Comparison of ENCODE assay signal across 7 mouse cellular contexts in genomic region chr5:73254660-73255059, GRCm38 (mm10). TPM values are rescaled to one million over a fixed set of nuclear protein-coding genes. Genes with fewer than 3 reads are reported as not detected.
DNase-seq lines count a peak whose midpoint lies in the region; ATAC-seq and TF ChIP-seq lines count a peak whose summit lies in the region.

No protein-coding gene starts in this region.

- TF ChIP-seq CTCF in spleen, adult 2 months (IDR thresholded peaks at IDR 0.05; ENCODE audit: extremely low read depth, insufficient read depth, insufficient read length, insufficient replicate concordance): no peak
- no peak for TF ChIP-seq CTCF in intestine, postnatal 0 days (IDR thresholded peaks at IDR 0.05; ENCODE audit: low read depth)

- no peaks in the 10 kb centered on the region for H3K9me3 ChIP-seq in embryonic facial prominence, embryonic 11.5 days (replicated peaks; ENCODE audit: control insufficient read depth, low read length)
- H3K9me3 ChIP-seq in intestine, postnatal 0 days (ENCODE audit: control insufficient read depth): no peaks in the 10 kb centered on the region
- no peaks in the 10 kb centered on the region for H3K9me3 ChIP-seq in midbrain, embryonic 16.5 days (replicated peaks; ENCODE audit: control insufficient read depth, low read length, poor library complexity, severe bottlenecking)

- ATAC-seq in embryonic facial prominence, embryonic 11.5 days (replicated peaks; ENCODE audit: insufficient number of reproducible peaks, low FRiP score, low TSS enrichment, low read depth): no peak
- ATAC-seq in intestine, postnatal 0 days: no peak
- ATAC-seq in midbrain, embryonic 16.5 days: no peak

- H3K27me3 ChIP-seq in spleen, adult 2 months (ENCODE audit: control insufficient read depth, insufficient read depth, low read length): no peaks in the 10 kb centered on the region
- no peaks in the 10 kb centered on the region for H3K27me3 ChIP-seq in embryonic facial prominence, embryonic 11.5 days (ENCODE audit: control insufficient read depth, insufficient read depth, low read length)
- no peaks in the 10 kb centered on the region for H3K27me3 ChIP-seq in intestine, postnatal 0 days (replicated peaks; ENCODE audit: control insufficient read depth, insufficient read depth, low read length)
- H3K27me3 ChIP-seq in midbrain, embryonic 16.5 days (ENCODE audit: control insufficient read depth, insufficient read depth, low read depth, low read length): no peaks in the 10 kb centered on the region

- H3K4me1 ChIP-seq in spleen, adult 2 months (ENCODE audit: control insufficient read depth, insufficient read depth, insufficient read length): peaks cover 4% of the 10 kb centered on the region
- H3K4me1 ChIP-seq in embryonic facial prominence, embryonic 11.5 days (ENCODE audit: control insufficient read depth, insufficient read depth, low read length): no peaks in the 10 kb centered on the region
- H3K4me1 ChIP-seq in intestine, postnatal 0 days (replicated peaks; ENCODE audit: control insufficient read depth, insufficient read depth, low read length): no peaks in the 10 kb centered on the region
- peaks cover 19% of the 10 kb centered on the region for H3K4me1 ChIP-seq in midbrain, embryonic 16.5 days (ENCODE audit: control insufficient read depth, insufficient read depth, low read length)

- peak overlapping the region; percentile 58 for H3K4me2 ChIP-seq in embryonic facial prominence, embryonic 11.5 days (ENCODE audit: low read depth, low read length)
- peak overlapping the region; percentile 82 for H3K4me2 ChIP-seq in intestine, postnatal 0 days (replicated peaks; ENCODE audit: low read depth)
- peak overlapping the region; percentile 60 for H3K4me2 ChIP-seq in midbrain, embryonic 16.5 days (ENCODE audit: low read length)

- no peak overlapping the region; the same call in 1 of the 2 replicates for H3K27ac ChIP-seq in spleen, adult 2 months (ENCODE audit: insufficient read depth, low read length)
- H3K27ac ChIP-seq in embryonic facial prominence, embryonic 11.5 days (replicated peaks; ENCODE audit: low read depth, low read length): no peak overlapping the region
- peak overlapping the region; percentile 96; the same call in 1 of the 2 replicates for H3K27ac ChIP-seq in intestine, postnatal 0 days (ENCODE audit: low read depth, low read length)
- H3K27ac ChIP-seq in midbrain, embryonic 16.5 days (ENCODE audit: low read length): no peak overlapping the region

- H3K36me3 ChIP-seq in spleen, adult 2 months (ENCODE audit: control insufficient read depth, insufficient read depth, low read length): 0 out of 2 replicates have a peak, but pooled peaks cover under 1% of the 10 kb centered on the region
- no peaks in the 10 kb centered on the region for H3K36me3 ChIP-seq in embryonic facial prominence, embryonic 11.5 days (replicated peaks; ENCODE audit: control insufficient read depth, insufficient read depth, low read depth, low read length)
- H3K36me3 ChIP-seq in intestine, postnatal 0 days (ENCODE audit: control insufficient read depth, insufficient read depth): no peaks in the 10 kb centered on the region
- no peaks in the 10 kb centered on the region for H3K36me3 ChIP-seq in midbrain, embryonic 16.5 days (ENCODE audit: control insufficient read depth, insufficient read depth, low read length)

- no peak for TF ChIP-seq POLR2A in spleen, adult 2 months (IDR thresholded peaks at IDR 0.05; ENCODE audit: low read depth, low read length)

- WGBS in spleen, adult 2 months: 6% methylated on average over 5 of the region's 5 CpGs
- WGBS in embryonic facial prominence, embryonic 11.5 days: 48% methylated on average over 5 of the region's 5 CpGs
- 13% methylated on average over 5 of the region's 5 CpGs for WGBS in intestine, postnatal 0 days
- 34% methylated on average over 5 of the region's 5 CpGs for whole genome bisulfite sequencing in midbrain, embryonic 16.5 days

- no peak for DNase-seq in spleen, adult 2 months (ENCODE audit: low read depth in 1 of 2, low spot score in 2 of 2)
- no peak for DNase-seq in spleen, postnatal 10 days (ENCODE audit: low spot score in 2 of 2)
- DNase-seq in embryonic facial prominence, embryonic 11.5 days (ENCODE audit: low spot score): peak; percentile 33
- DNase-seq in layer of hippocampus, adult 8-10 months (ENCODE audit: low spot score in 2 of 2): no peak
- no peak for DNase-seq in cerebellum, adult 8-10 months

- H3K9ac ChIP-seq in embryonic facial prominence, embryonic 11.5 days (replicated peaks; ENCODE audit: low read length): peak overlapping the region; percentile 89; the same call in 1 of the 2 replicates
- 0 out of 2 replicates have a peak overlapping the region, but pooled peaks have one; percentile 89 for H3K9ac ChIP-seq in intestine, postnatal 0 days (ENCODE audit: low read depth, low read length)
- H3K9ac ChIP-seq in midbrain, embryonic 16.5 days (ENCODE audit: low read depth, low read length): peak overlapping the region; percentile 90

- H3K4me3 ChIP-seq in spleen, adult 2 months (ENCODE audit: extremely low read depth, insufficient read depth, insufficient read length): peak overlapping the region; percentile 99
- H3K4me3 ChIP-seq in embryonic facial prominence, embryonic 11.5 days (ENCODE audit: low read depth, low read length): peak overlapping the region; percentile 96
- H3K4me3 ChIP-seq in intestine, postnatal 0 days (ENCODE audit: low read depth, low read length): peak overlapping the region; percentile 99
- H3K4me3 ChIP-seq in midbrain, embryonic 16.5 days (ENCODE audit: low read depth, low read length): peak overlapping the region; percentile 88

RNA-seq across cellular contexts. Expression of gene Fryl, which starts 1.8 kb away (rescaled TPM):
- 72.3 and 96.7 TPM in 2 replicates for polyA plus RNA-seq in spleen, adult 2 months (2012; rRNA removed)
- polyA plus RNA-seq in embryonic facial prominence, embryonic 11.5 days (2014; fragmentation: Nextera tagmentation; extraction: Ambion mirVana): 25.7 and 27.4 TPM in 2 replicates
- polyA plus RNA-seq in intestine, postnatal 0 days (2015; fragmentation: Nextera tagmentation; extraction: Ambion mirVana): 27.8 and 28.2 TPM in 2 replicates
- polyA plus RNA-seq in midbrain, embryonic 16.5 days (2015; fragmentation: Nextera tagmentation; extraction: Ambion mirVana): 40.0 and 47.5 TPM in 2 replicates
- total RNA-seq in layer of hippocampus, adult 8-10 months (2022): 10 to 100 TPM; 72.2 to 96.1 (median 73.9) TPM

RNA-seq across cellular contexts. Expression of gene Ociad1, which starts 37.9 kb away (rescaled TPM):
- 29.1 and 34.2 TPM in 2 replicates for polyA plus RNA-seq in spleen, adult 2 months (2012; rRNA removed)
- 158 and 160 TPM in 2 replicates for polyA plus RNA-seq in embryonic facial prominence, embryonic 11.5 days (2014; fragmentation: Nextera tagmentation; extraction: Ambion mirVana)
- 153 and 156 TPM in 2 replicates for polyA plus RNA-seq in intestine, postnatal 0 days (2015; fragmentation: Nextera tagmentation; extraction: Ambion mirVana)
- polyA plus RNA-seq in midbrain, embryonic 16.5 days (2015; fragmentation: Nextera tagmentation; extraction: Ambion mirVana): 361 and 374 TPM in 2 replicates
- 100 to 1,000 TPM; 428 to 516 (median 473) TPM for total RNA-seq in layer of hippocampus, adult 8-10 months (2022)
